21 mouse cellular contexts compared by ENCODE assay signal in genomic region chr1:170892279-170892678, GRCm38 (mm10). TPM values are rescaled to one million over a fixed set of nuclear protein-coding genes. Genes with fewer than 3 reads are reported as not detected.
"Had no signal": no experiment of that assay in that cellular context is flagged by ENCODE, and none has a peak within 500 bp of the region (broad histone marks: within the 10 kb centered on the region; RNA-seq: fewer than 3 reads in every experiment).

No protein-coding gene starts in this region.

- H3K9me3 ChIP-seq: neural tube, embryonic 12.5 days; neural tube, embryonic 13.5 days; neural tube, embryonic 15.5 days; stomach, embryonic 15.5 days had no signal

- H3K27me3 ChIP-seq: neural tube, embryonic 12.5 days; stomach, embryonic 15.5 days had no signal

- H3K36me3 ChIP-seq: neural tube, embryonic 12.5 days; neural tube, embryonic 13.5 days; neural tube, embryonic 15.5 days; stomach, embryonic 15.5 days had no signal

- H3K9ac ChIP-seq: neural tube, embryonic 12.5 days; neural tube, embryonic 13.5 days; neural tube, embryonic 15.5 days; stomach, embryonic 15.5 days had no signal

- H3K4me1 ChIP-seq: neural tube, embryonic 12.5 days; neural tube, embryonic 13.5 days; neural tube, embryonic 15.5 days; stomach, embryonic 15.5 days had no signal

- H3K27ac ChIP-seq: neural tube, embryonic 12.5 days; neural tube, embryonic 13.5 days; neural tube, embryonic 15.5 days; stomach, embryonic 15.5 days; stomach, postnatal 0 days had no signal

- DNase-seq: retina, postnatal 1 day; right cerebral cortex, adult 18-20 months; right cerebral cortex, postnatal 14 days; right cerebral cortex, postnatal 25 days; right cerebral cortex, postnatal 4 days; spleen, adult 18-20 months; thymus, adult 18-20 months; thymus, adult 2 months; thymus, postnatal 14 days; thymus, postnatal 25 days; thymus, postnatal 36 days; thymus, postnatal 4 days had no signal

- H3K4me3 ChIP-seq: neural tube, embryonic 12.5 days; neural tube, embryonic 13.5 days; neural tube, embryonic 15.5 days; stomach, embryonic 15.5 days had no signal

RNA-seq across cellular contexts. Expression of gene Fcrlb, which starts 20.5 kb away (rescaled TPM):
- polyA plus RNA-seq: stomach, embryonic 14.5 days; stomach, embryonic 16.5 days had no signal

RNA-seq across cellular contexts. Expression of gene Fcrla, which starts 35.1 kb away (rescaled TPM):
- polyA plus RNA-seq: neural tube, embryonic 11.5 days; neural tube, embryonic 12.5 days; neural tube, embryonic 13.5 days; neural tube, embryonic 14.5 days; neural tube, embryonic 15.5 days; stomach, embryonic 14.5 days had no signal
